Mouse (Mus musculus) bone marrow, adult 2 months (tissue): Measurements from ENCODE around the gene Catsperz.

Source experiments
- CTCF ChIP-seq: fragments of 200-500 bp; IDR thresholded peaks from 2 replicates; pipeline ENCODE4 v1.5.1; 2011; ENCODE audit warnings: low read length, control low read depth; ENCODE audit not compliant: control insufficient read depth, insufficient read depth
- POLR2A ChIP-seq: fragments of 200-500 bp; IDR thresholded peaks from 2 replicates; pipeline ENCODE4 v1.6.1; 2011; ENCODE audit warnings: low read depth, mild to moderate bottlenecking, control low read depth, low read length, borderline replicate concordance; ENCODE audit not compliant: control insufficient read depth

DNA sequence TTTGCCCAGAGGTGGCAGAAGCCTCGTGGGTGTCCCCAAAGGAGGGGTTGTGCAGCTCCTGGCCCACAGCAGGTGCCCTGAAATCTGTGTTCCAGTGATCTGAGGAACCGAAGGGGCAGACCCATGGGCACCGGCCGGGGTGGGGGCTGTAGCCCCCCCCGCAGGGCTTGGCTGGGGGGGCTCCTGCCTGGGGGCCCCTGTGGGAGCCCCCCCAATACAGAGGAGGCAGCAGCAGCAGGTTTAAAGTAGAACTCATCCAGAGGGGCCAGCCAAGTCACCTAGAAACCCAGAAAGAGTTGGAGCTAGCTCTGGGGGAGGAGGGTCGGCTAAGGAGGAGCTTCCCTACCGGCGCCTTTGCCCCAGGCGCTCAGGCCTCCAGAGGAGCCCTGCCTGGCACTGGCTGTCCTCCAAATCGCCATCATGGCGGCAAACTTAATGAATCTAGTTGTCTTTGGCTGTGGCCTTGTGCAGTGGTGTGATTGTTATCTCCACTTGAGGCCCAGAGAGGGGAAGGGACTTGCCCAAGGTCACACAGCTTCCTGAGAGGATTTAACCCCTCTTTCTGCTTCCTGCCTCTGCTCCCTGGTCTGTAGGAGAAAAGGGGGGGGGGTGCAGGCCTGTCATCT lies 45.4 kb upstream of the Catsperz start:
- TF ChIP-seq CTCF (no peak), POLR2A (no peak)
